Mouse (Mus musculus): Measurements from ENCODE around the gene Afap1l2.

GRCm38 (mm10) chr19:56907850-56908249 lies 100.2 kb downstream of the Afap1l2 start:
- no peak for TF ChIP-seq EP300 (IDR thresholded peaks at IDR 0.05; ENCODE audit: low read depth)
- no peak for TF ChIP-seq CTCF (IDR thresholded peaks at IDR 0.05; ENCODE audit: low read depth)
